Mouse (Mus musculus) CH12.LX (cell line): ENCODE measurements at regions not wholly inside any gene's neighbourhood (a gene's known extent, or its start where the extent isn't known, plus 50 kb on each side); places are given as distances from the start of the nearest gene placed in this dataset.
"Not testable (repeated sequence)": the region's sequence is repeated elsewhere in the genome, so short reads cannot be mapped to it uniquely, and the experiment has no call there.

ENCODE experiments used
- CHD2 ChIP-seq: IDR thresholded peaks from 2 replicates; pipeline ENCODE4 v1.6.1; 2011; ENCODE audit warnings: low read length, improper control_type of control experiment
- CTCF ChIP-seq, 2 experiments: IDR thresholded peaks in 1 of 2; conservative IDR thresholded peaks in 1 of 2; 2 replicates each; pipeline ENCODE4 v1.5.1; 2011 to 2012; ENCODE audit warnings: low read depth in 2 of 2, low read length in 2 of 2, improper control_type of control experiment in 1 of 2, inconsistent platforms in 1 of 2, mild to moderate bottlenecking in 1 of 2, moderate library complexity in 1 of 2
- ELF1 ChIP-seq: IDR thresholded peaks from 2 replicates; pipeline ENCODE4 v1.6.1; 2014; ENCODE audit warnings: low read depth, mild to moderate bottlenecking, inconsistent platforms, low read length, improper control_type of control experiment
- JUN ChIP-seq: IDR thresholded peaks from 2 replicates; pipeline ENCODE4 v1.6.1; 2011; ENCODE audit warnings: low read depth, mild to moderate bottlenecking, low read length, improper control_type of control experiment, moderate library complexity; ENCODE audit not compliant: insufficient read depth
- JUND ChIP-seq: conservative IDR thresholded peaks from 2 replicates; pipeline ENCODE4 v1.6.1; 2011; ENCODE audit warnings: low read depth, low read length, improper control_type of control experiment
- MAFK ChIP-seq: IDR thresholded peaks from 2 replicates; pipeline ENCODE4 v1.6.1; 2011; ENCODE audit warnings: low read length, improper control_type of control experiment; ENCODE audit not compliant: insufficient replicate concordance
- NRF1 ChIP-seq: IDR thresholded peaks from 2 replicates; pipeline ENCODE4 v1.6.1; 2014; ENCODE audit warnings: low read depth, mild to moderate bottlenecking, inconsistent platforms, low read length, improper control_type of control experiment, moderate library complexity
- ZMIZ1 ChIP-seq: IDR thresholded peaks from 2 replicates; pipeline ENCODE4 v1.6.1; 2012; ENCODE audit warnings: low read depth, mild to moderate bottlenecking, inconsistent platforms, low read length, improper control_type of control experiment
- ZNF384 ChIP-seq: IDR thresholded peaks from 2 replicates; pipeline ENCODE4 v1.6.1; 2012; ENCODE audit warnings: low read depth, low read length, improper control_type of control experiment, inconsistent platforms

- not testable (repeated sequence) for TF ChIP-seq NRF1, ELF1, ZMIZ1, ZNF384, CHD2, JUND, JUN, MAFK
- peak in 1 of 2 experiments; percentile 36; a peak in 2 of 4 replicates for TF ChIP-seq CTCF (conservative IDR thresholded peaks at IDR 0.05 in 1 of 2, IDR thresholded peaks at IDR 0.05 in 1 of 2; ENCODE audit: low read depth in 2 of 2, low read length in 2 of 2)
Measured at GRCm38 (mm10) chr4:3437380-3437779, 252.2 kb upstream of the Vmn1r3 start.
